Mouse (Mus musculus): ENCODE results near the gene Mns1.

Mns1 gene

GRCm38 (mm10) chr9:72477306-72477705 lies 39.5 kb downstream of the Mns1 start:
- DNase-seq: no peak

DNA sequence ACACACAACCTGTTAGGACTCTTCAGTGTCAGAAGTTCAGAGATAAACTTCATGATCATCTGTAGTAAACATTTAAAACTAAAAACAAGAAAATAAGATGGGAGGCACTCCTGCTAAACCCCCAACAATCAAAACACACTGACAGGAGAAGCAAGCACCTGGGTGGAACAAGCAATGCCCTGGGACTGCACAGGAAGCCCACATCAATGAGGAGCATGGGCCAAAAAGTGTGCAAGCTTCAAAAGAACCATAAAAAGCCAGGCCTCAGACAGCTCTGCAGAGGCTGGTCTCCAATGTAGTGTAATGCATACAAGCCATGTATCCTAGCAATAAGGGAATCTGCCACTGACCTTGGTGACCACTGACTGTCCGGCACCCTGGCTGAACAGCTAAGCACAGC lies 41.5 kb downstream of the Mns1 start:
- DNase-seq: no peak

- no peak for DNase-seq
Measured at GRCm38 (mm10) chr9:72488523-72488922, 50.7 kb downstream of the Mns1 start.

DNA sequence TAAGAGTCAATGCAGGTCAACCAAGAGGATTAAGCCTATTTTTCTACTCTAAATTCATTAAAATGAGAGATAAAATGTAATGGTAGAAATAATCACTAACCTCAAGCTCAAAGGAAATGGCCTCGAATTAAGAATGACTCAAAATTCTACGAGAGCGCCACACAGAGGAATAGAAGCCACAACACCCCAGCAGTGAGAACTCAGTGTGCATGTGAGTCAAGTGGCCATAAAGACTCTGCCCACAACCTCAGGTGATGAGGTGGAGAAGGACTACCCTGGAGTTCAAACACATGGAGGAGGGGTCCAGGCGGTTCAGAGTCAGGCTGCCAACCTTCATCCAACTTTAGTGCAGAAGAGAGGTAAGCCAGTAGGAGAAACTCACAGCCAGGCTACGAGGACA lies 51.3 kb downstream of the Mns1 start:
- DNase-seq: no peak

DNA sequence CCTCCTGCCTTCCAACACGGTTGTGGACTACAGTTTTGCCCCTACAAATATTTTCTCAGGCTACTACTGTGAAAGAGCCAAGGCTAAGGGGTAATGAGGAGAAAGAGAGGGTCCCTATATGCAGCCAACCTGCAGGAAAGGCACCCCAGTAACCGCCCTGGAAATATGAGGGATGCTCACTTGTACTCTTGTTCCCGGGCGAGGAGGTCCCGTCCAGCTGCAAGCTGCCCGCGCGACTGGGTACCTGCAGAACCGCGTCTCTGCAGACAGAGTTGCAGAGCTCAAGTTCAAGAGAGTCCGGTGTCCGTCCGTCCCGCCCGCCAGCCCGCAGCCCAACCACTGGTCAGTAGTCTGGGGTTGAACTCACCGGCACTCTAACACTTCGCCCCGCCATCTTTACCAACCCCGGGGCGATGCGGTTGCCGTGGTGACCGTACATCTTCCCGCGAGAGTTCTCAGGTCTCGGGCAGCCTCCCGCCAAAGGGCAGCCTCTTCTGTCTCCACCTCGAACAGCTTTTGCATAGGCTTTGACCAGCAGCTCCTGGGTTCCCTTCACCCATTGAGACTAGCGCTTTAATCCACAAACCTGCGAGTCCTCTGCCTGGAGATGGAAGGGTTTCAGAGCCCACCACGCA lies 53.9 kb downstream of the Mns1 start:
- DNase-seq: peak; percentile 90

GRCm38 (mm10) chr9:72492194-72492565 lies 54.4 kb downstream of the Mns1 start, which contains the start of gene Tex9:
Tex9 (minus strand) TSS chr9:72492212.
- DNase-seq: no peak

DNA sequence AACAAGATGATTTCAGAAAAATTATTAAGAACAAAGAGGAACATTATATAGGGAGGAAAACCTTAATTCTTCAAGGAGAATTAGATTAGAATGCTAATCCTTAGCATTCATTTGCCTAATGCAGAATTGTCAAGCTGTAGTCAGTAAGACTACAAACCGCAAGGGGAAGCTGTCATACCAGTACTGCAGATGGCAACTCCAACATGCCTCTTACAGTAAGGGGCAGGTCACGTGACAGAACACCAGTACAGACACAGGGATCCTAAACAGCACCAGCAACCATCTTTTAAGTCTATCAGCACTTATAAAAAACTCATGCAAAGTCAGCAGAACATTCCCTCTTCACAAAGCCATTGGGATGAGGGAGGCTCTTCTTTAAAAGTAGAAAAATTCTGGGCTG lies 55.7 kb downstream of the Mns1 start:
- no peak for DNase-seq

DNA sequence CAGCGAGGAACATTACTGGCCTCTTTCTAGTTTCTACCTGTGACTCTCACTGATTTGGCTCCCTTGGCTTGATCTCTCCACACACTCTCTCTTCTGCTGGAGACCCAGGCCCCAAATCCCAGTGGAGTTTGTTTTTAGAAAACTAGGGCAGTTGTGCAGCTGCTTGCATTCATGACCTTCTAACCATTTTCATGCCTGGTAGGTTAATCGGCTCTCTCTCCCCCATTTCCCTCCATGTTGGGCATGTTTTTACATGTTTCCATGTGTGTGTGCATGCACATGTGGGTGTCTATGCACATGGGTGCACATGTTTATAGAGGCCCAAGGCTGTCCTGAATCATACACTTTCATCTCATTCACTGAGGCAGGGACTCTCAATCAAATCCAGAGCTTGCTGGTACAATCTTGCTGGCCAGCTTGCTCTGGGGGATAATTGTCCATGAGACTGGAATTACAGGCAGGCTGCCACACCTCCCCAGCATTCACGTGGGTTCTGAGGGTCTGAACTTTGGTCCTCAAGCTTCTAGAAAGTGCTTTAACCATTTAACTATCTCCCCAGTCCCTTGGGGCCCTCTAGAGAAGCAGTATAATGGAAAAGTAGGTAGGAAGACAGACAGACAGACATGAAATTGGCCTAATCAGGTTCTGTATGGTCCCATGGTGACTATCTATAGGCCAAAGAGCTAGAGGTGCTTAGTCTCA lies 56.3 kb downstream of the Mns1 start:
- DNase-seq: no peak

- DNase-seq: no peak
Measured at GRCm38 (mm10) chr9:72496691-72497090, 58.9 kb downstream of the Mns1 start.

GRCm38 (mm10) chr9:72497171-72497570 lies 59.4 kb downstream of the Mns1 start:
- DNase-seq: no peak
